Mouse (Mus musculus) liver, adult 2 months (tissue): Measurements from ENCODE around the gene Gm49336.

Experiments used
- CTCF ChIP-seq: fragments of 200-500 bp; IDR thresholded peaks from 2 replicates; pipeline ENCODE4 v1.5.1; 2011; ENCODE audit warnings: low read depth, low read length, control low read depth
- POLR2A ChIP-seq: fragments of 200-500 bp; IDR thresholded peaks from 2 replicates; pipeline ENCODE4 v1.6.1; 2011; ENCODE audit warnings: low read length, control low read depth; ENCODE audit not compliant: insufficient read depth; ENCODE audit errors: extremely low read depth

GRCm38 (mm10) chr14:60250366-60250765 lies 941 bp downstream of the Gm49336 start:
- TF ChIP-seq CTCF (no peak), POLR2A (no peak)
